Mouse (Mus musculus): ENCODE results near the gene Slc17a8. TPM values are rescaled to one million over a fixed set of nuclear protein-coding genes. Genes with fewer than 3 reads are reported as not detected.

Gene Slc17a8
- polyA plus RNA-seq, 1 experiment: 0.01 TPM

- H3K4me3 ChIP-seq (ENCODE audit: insufficient read depth, poor library complexity, severe bottlenecking): no peak within 1 kb of the TSS
- H3K79me3 ChIP-seq (ENCODE audit: low read depth): no peaks in the 10 kb centered on the region
- H3K27me3 ChIP-seq (ENCODE audit: control insufficient read depth, insufficient read depth, insufficient read length): no peaks in the 10 kb centered on the region
- no peak within 1 kb of the TSS for H3ac ChIP-seq (ENCODE audit: control insufficient read depth, insufficient read length, low read depth)
- H3K36me3 ChIP-seq (ENCODE audit: control insufficient read depth, insufficient read depth): no peaks in the 10 kb centered on the region
- H3K79me2 ChIP-seq (ENCODE audit: control insufficient read depth, insufficient read depth): no peaks in the 10 kb centered on the region
- TF ChIP-seq USF1 (IDR thresholded peaks at IDR 0.05; ENCODE audit: low read depth) (no peak), CTCF (IDR thresholded peaks at IDR 0.05; ENCODE audit: control insufficient read depth, insufficient read depth, insufficient read length) (no peak), CEBPB (IDR thresholded peaks at IDR 0.05; ENCODE audit: low read depth) (no peak), MAX (IDR thresholded peaks at IDR 0.05) (no peak), FOSL1 (IDR thresholded peaks at IDR 0.05; ENCODE audit: insufficient read depth, low read length, poor library complexity, severe bottlenecking) (no peak), MYOD1 (IDR thresholded peaks at IDR 0.05; ENCODE audit: control insufficient read depth, insufficient read length, low read depth) (no peak)
Measured at GRCm38 (mm10) chr10:89532929-89533727, 87.9 kb downstream of the Slc17a8 start, which contains the start of gene Nr1h4. Nr1h4 (minus strand) TSS chr10:89533585.

- Histone ChIP-seq H3ac (ENCODE audit: control insufficient read depth, insufficient read length, low read depth) (no peak overlapping the region), H3K4me3 (ENCODE audit: insufficient read depth, poor library complexity, severe bottlenecking) (no peak overlapping the region), H3K27me3 (ENCODE audit: control insufficient read depth, insufficient read depth, insufficient read length) (no peaks in the 10 kb centered on the region), H3K79me2 (ENCODE audit: control insufficient read depth, insufficient read depth) (no peaks in the 10 kb centered on the region), H3K79me3 (ENCODE audit: low read depth) (no peaks in the 10 kb centered on the region), H3K36me3 (ENCODE audit: control insufficient read depth, insufficient read depth) (no peaks in the 10 kb centered on the region)
- TF ChIP-seq USF1 (IDR thresholded peaks at IDR 0.05; ENCODE audit: low read depth) (no peak), MYOD1 (IDR thresholded peaks at IDR 0.05; ENCODE audit: control insufficient read depth, insufficient read length, low read depth) (no peak), MAX (IDR thresholded peaks at IDR 0.05) (no peak), MYOG (IDR thresholded peaks at IDR 0.05; ENCODE audit: control insufficient read depth, extremely low read depth, insufficient read length) (no peak), FOSL1 (IDR thresholded peaks at IDR 0.05; ENCODE audit: insufficient read depth, low read length, poor library complexity, severe bottlenecking) (no peak), CEBPB (IDR thresholded peaks at IDR 0.05; ENCODE audit: low read depth) (no peak), CTCF (IDR thresholded peaks at IDR 0.05; ENCODE audit: control insufficient read depth, insufficient read depth, insufficient read length) (no peak)
Measured at GRCm38 (mm10) chr10:89532451-89532850, 88.6 kb downstream of the Slc17a8 start.

DNA sequence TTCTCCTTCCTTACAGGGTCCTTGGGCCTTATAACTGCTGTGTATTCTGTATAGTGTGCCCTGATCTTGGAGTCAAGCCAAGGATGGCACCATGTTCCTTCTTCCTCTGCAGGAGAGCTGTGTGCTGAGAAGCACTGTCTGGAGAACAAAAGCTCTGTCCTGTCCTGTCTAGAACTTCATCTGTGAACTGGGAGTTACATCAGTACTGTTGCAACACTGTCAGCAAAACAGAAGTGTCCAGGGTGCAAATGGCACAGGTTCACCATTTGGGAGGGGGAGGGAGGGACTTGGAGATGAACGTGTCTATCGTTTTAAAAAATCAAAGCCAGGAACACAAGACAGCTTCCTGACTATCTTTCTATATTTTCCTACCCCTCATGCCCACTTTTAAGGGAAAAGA is 89.1 kb downstream of the Slc17a8 start:
- H3K79me3 ChIP-seq (ENCODE audit: low read depth): no peaks in the 10 kb centered on the region
- H3K36me3 ChIP-seq (ENCODE audit: control insufficient read depth, insufficient read depth): no peaks in the 10 kb centered on the region
- TF ChIP-seq MYOG (IDR thresholded peaks at IDR 0.05; ENCODE audit: control insufficient read depth, extremely low read depth, insufficient read length) (no peak), CTCF (IDR thresholded peaks at IDR 0.05; ENCODE audit: control insufficient read depth, insufficient read depth, insufficient read length) (no peak), MYOD1 (IDR thresholded peaks at IDR 0.05; ENCODE audit: control insufficient read depth, insufficient read length, low read depth) (no peak), FOSL1 (IDR thresholded peaks at IDR 0.05; ENCODE audit: insufficient read depth, low read length, poor library complexity, severe bottlenecking) (no peak), CEBPB (IDR thresholded peaks at IDR 0.05; ENCODE audit: low read depth) (no peak), USF1 (IDR thresholded peaks at IDR 0.05; ENCODE audit: low read depth) (no peak), MAX (IDR thresholded peaks at IDR 0.05) (no peak)
- no peaks in the 10 kb centered on the region for H3K79me2 ChIP-seq (ENCODE audit: control insufficient read depth, insufficient read depth)
- no peak overlapping the region for H3ac ChIP-seq (ENCODE audit: control insufficient read depth, insufficient read length, low read depth)
- no peaks in the 10 kb centered on the region for H3K27me3 ChIP-seq (ENCODE audit: control insufficient read depth, insufficient read depth, insufficient read length)
- H3K4me3 ChIP-seq (ENCODE audit: insufficient read depth, poor library complexity, severe bottlenecking): no peak overlapping the region

- Histone ChIP-seq H3ac (ENCODE audit: control insufficient read depth, insufficient read length, low read depth) (no peak overlapping the region), H3K79me2 (ENCODE audit: control insufficient read depth, insufficient read depth) (no peaks in the 10 kb centered on the region), H3K79me3 (ENCODE audit: low read depth) (no peaks in the 10 kb centered on the region), H3K4me3 (ENCODE audit: insufficient read depth, poor library complexity, severe bottlenecking) (no peak overlapping the region), H3K36me3 (ENCODE audit: control insufficient read depth, insufficient read depth) (no peaks in the 10 kb centered on the region), H3K27me3 (ENCODE audit: control insufficient read depth, insufficient read depth, insufficient read length) (no peaks in the 10 kb centered on the region)
- TF ChIP-seq CTCF (IDR thresholded peaks at IDR 0.05; ENCODE audit: control insufficient read depth, insufficient read depth, insufficient read length) (no peak), MYOD1 (IDR thresholded peaks at IDR 0.05; ENCODE audit: control insufficient read depth, insufficient read length, low read depth) (peak; percentile 87), MYOG (IDR thresholded peaks at IDR 0.05; ENCODE audit: control insufficient read depth, extremely low read depth, insufficient read length) (no peak)
Measured at GRCm38 (mm10) chr10:89531194-89531634, 89.8 kb downstream of the Slc17a8 start.

DNA sequence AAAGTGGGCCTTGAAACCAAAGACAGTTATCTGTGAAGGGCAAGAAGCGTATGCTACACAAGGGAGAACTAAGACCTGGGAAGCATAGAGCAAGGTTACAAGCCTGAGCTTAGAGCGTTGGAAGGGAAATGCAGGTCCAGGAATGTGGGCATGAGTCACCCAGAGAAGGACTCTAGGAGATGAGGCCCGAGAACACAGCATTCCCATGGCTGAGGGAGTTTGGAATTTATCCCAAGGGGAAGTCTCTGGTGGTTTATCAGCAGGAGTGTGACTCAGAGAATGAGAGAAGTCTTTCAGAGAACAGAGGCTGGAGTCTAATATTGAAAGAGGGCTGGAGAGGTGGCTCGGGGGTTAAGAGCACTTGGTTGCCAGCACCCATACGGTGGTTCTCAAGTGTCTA is 94.0 kb downstream of the Slc17a8 start:
- H3K36me3 ChIP-seq (ENCODE audit: control insufficient read depth, insufficient read depth): no peaks in the 10 kb centered on the region
- no peaks in the 10 kb centered on the region for H3K27me3 ChIP-seq (ENCODE audit: control insufficient read depth, insufficient read depth, insufficient read length)
- no peaks in the 10 kb centered on the region for H3K79me3 ChIP-seq (ENCODE audit: low read depth)
- no peak overlapping the region for H3ac ChIP-seq (ENCODE audit: control insufficient read depth, insufficient read length, low read depth)
- no peaks in the 10 kb centered on the region for H3K79me2 ChIP-seq (ENCODE audit: control insufficient read depth, insufficient read depth)
- H3K4me3 ChIP-seq (ENCODE audit: insufficient read depth, poor library complexity, severe bottlenecking): no peak overlapping the region
- TF ChIP-seq FOSL1 (IDR thresholded peaks at IDR 0.05; ENCODE audit: insufficient read depth, low read length, poor library complexity, severe bottlenecking) (peak; percentile 70), MAX (IDR thresholded peaks at IDR 0.05) (peak; percentile 74), USF1 (IDR thresholded peaks at IDR 0.05; ENCODE audit: low read depth) (no peak)

GRCm38 (mm10) chr10:89525823-89526222 is 95.2 kb downstream of the Slc17a8 start:
- Histone ChIP-seq H3ac (ENCODE audit: control insufficient read depth, insufficient read length, low read depth) (no peak overlapping the region), H3K79me3 (ENCODE audit: low read depth) (no peaks in the 10 kb centered on the region), H3K79me2 (ENCODE audit: control insufficient read depth, insufficient read depth) (no peaks in the 10 kb centered on the region), H3K4me3 (ENCODE audit: insufficient read depth, poor library complexity, severe bottlenecking) (no peak overlapping the region), H3K27me3 (ENCODE audit: control insufficient read depth, insufficient read depth, insufficient read length) (no peaks in the 10 kb centered on the region), H3K36me3 (ENCODE audit: control insufficient read depth, insufficient read depth) (no peaks in the 10 kb centered on the region)
- TF ChIP-seq CTCF (IDR thresholded peaks at IDR 0.05; ENCODE audit: control insufficient read depth, insufficient read depth, insufficient read length) (no peak), MAX (IDR thresholded peaks at IDR 0.05) (no peak), MYOG (IDR thresholded peaks at IDR 0.05; ENCODE audit: control insufficient read depth, extremely low read depth, insufficient read length) (no peak), FOSL1 (IDR thresholded peaks at IDR 0.05; ENCODE audit: insufficient read depth, low read length, poor library complexity, severe bottlenecking) (no peak), CEBPB (IDR thresholded peaks at IDR 0.05; ENCODE audit: low read depth) (no peak), MYOD1 (IDR thresholded peaks at IDR 0.05; ENCODE audit: control insufficient read depth, insufficient read length, low read depth) (no peak)
